Mouse (Mus musculus): ENCODE measurements around the gene Fnbp4.

Gene Fnbp4

GRCm38 (mm10) chr2:90745053-90745678, at the start of gene Fnbp4:
Fnbp4 (plus strand) TSS chr2:90745370.
- DNase-seq (ENCODE audit: low read depth, low spot score) = peak; percentile 100

- DNase-seq (ENCODE audit: low read depth, low spot score) = no peak
Observed at GRCm38 (mm10) chr2:90700943-90701342, 44.2 kb upstream of the Fnbp4 start.

- DNase-seq (ENCODE audit: low read depth, low spot score) = peak; percentile 56
Observed at GRCm38 (mm10) chr2:90708548-90708947, 36.6 kb upstream of the Fnbp4 start.

GRCm38 (mm10) chr2:90715555-90716092, 29.5 kb upstream of the Fnbp4 start:
- DNase-seq (ENCODE audit: low read depth, low spot score) = no peak

GRCm38 (mm10) chr2:90717366-90717765, 27.8 kb upstream of the Fnbp4 start:
- DNase-seq (ENCODE audit: low read depth, low spot score) = no peak

- no peak for DNase-seq (ENCODE audit: low read depth, low spot score)
Observed at GRCm38 (mm10) chr2:90717948-90718347, 27.2 kb upstream of the Fnbp4 start.

- no peak for DNase-seq (ENCODE audit: low read depth, low spot score)
Observed at GRCm38 (mm10) chr2:90726818-90727217, 18.4 kb upstream of the Fnbp4 start.

GRCm38 (mm10) chr2:90735326-90735725, 9.8 kb upstream of the Fnbp4 start:
- no peak for DNase-seq (ENCODE audit: low read depth, low spot score)

- no peak for DNase-seq (ENCODE audit: low read depth, low spot score)
Observed at GRCm38 (mm10) chr2:90738801-90739200, 6.4 kb upstream of the Fnbp4 start.

- DNase-seq (ENCODE audit: low read depth, low spot score) = no peak
Observed at GRCm38 (mm10) chr2:90739327-90739726, 5.8 kb upstream of the Fnbp4 start.

GRCm38 (mm10) chr2:90739921-90740320, 5.2 kb upstream of the Fnbp4 start:
- DNase-seq (ENCODE audit: low read depth, low spot score) = no peak

- DNase-seq (ENCODE audit: low read depth, low spot score) = peak; percentile 36
Observed at GRCm38 (mm10) chr2:90744285-90745052, 701 bp upstream of the Fnbp4 start.

GRCm38 (mm10) chr2:90745740-90746537, 769 bp downstream of the Fnbp4 start:
- no peak for DNase-seq (ENCODE audit: low read depth, low spot score)

- no peak for DNase-seq (ENCODE audit: low read depth, low spot score)
Observed at GRCm38 (mm10) chr2:90746538-90746865, 1.3 kb downstream of the Fnbp4 start.

GRCm38 (mm10) chr2:90747131-90747530, 2.0 kb downstream of the Fnbp4 start:
- no peak for DNase-seq (ENCODE audit: low read depth, low spot score)

- DNase-seq (ENCODE audit: low read depth, low spot score) = peak; percentile 33
Observed at GRCm38 (mm10) chr2:90749676-90750459, 4.7 kb downstream of the Fnbp4 start.

GRCm38 (mm10) chr2:90753565-90753964, 8.4 kb downstream of the Fnbp4 start:
- no peak for DNase-seq (ENCODE audit: low read depth, low spot score)

GRCm38 (mm10) chr2:90754188-90754587, 9.0 kb downstream of the Fnbp4 start:
- no peak for DNase-seq (ENCODE audit: low read depth, low spot score)

- no peak for DNase-seq (ENCODE audit: low read depth, low spot score)
Observed at GRCm38 (mm10) chr2:90765123-90765522, 20.0 kb downstream of the Fnbp4 start.

- no peak for DNase-seq (ENCODE audit: low read depth, low spot score)
Observed at GRCm38 (mm10) chr2:90781323-90781722, 36.2 kb downstream of the Fnbp4 start.

- DNase-seq (ENCODE audit: low read depth, low spot score) = no peak
Observed at GRCm38 (mm10) chr2:90781938-90782337, 36.8 kb downstream of the Fnbp4 start.
